In the genomic region with DNA sequence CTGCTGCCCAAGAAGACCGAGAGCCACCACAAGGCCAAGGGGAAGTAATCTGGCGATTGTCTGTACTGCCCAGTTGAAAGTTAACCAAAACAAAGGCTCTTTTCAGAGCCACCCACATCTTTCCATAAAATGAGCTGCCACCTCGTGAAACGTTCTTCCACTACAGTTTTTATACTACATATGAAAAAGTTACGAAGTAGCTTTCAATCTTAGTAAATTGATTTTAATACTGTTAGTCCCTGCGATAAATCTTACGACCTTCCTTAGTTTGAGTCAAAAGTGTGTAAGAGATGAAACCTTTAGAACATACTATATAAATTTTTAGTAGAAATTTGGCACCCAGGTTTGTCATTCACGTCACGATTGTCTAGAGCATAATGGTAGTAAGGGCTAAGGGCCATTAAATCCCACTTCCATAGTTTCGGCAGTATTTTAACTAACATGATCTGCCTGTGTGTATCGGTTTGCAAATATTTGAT, we compare ENCODE assay signal across 8 mouse cellular contexts. TPM values are rescaled to one million over a fixed set of nuclear protein-coding genes. Genes with fewer than 3 reads are reported as not detected.
DNase-seq lines count a peak whose midpoint lies in the region; ATAC-seq and TF ChIP-seq lines count a peak whose summit lies in the region.

No protein-coding gene starts in this region.

- peak overlapping the region; percentile 98 for H3K27ac ChIP-seq in heart, embryonic 10.5 days
- peak overlapping the region; percentile 100 for H3K27ac ChIP-seq in liver, embryonic 12.5 days
- peak overlapping the region; percentile 90 for H3K27ac ChIP-seq in stomach, postnatal 0 days (replicated peaks)

- 2% methylated on average over 11 of the region's 11 CpGs for WGBS in heart, embryonic 10.5 days
- under 1% methylated on average over 11 of the region's 11 CpGs for WGBS in liver, embryonic 12.5 days (ENCODE audit: insufficient replicate concordance)
- 1% methylated on average over 11 of the region's 11 CpGs for WGBS in stomach, postnatal 0 days

- TF ChIP-seq EP300 in stomach, postnatal 0 days (optimal IDR thresholded peaks at IDR 0.05), result no peak

- peak overlapping the region; percentile 64 for H3K4me2 ChIP-seq in liver, embryonic 12.5 days
- H3K4me2 ChIP-seq in stomach, postnatal 0 days (replicated peaks; ENCODE audit: low read depth), result peak overlapping the region; percentile 55

- H3K4me3 ChIP-seq in heart, embryonic 10.5 days, result peak overlapping the region; percentile 55
- peak overlapping the region; percentile 65 for H3K4me3 ChIP-seq in E14TG2a.4 (replicated peaks; ENCODE audit: low read length)
- peak overlapping the region; percentile 66 for H3K4me3 ChIP-seq in erythroblast, embryonic 14.5 days (replicated peaks)
- H3K4me3 ChIP-seq in liver, embryonic 12.5 days, result peak overlapping the region; percentile 45
- H3K4me3 ChIP-seq in stomach, postnatal 0 days (ENCODE audit: low read depth, low read length), result peak overlapping the region; percentile 31

- H3K9ac ChIP-seq in liver, embryonic 12.5 days, result peak overlapping the region; percentile 82
- H3K9ac ChIP-seq in stomach, postnatal 0 days (ENCODE audit: low read length), result peak overlapping the region; percentile 18; the same call in 1 of the 2 replicates

- peak; percentile 7; the same call in 1 of the 2 replicates for ATAC-seq in liver, embryonic 12.5 days
- no peak for ATAC-seq in stomach, postnatal 0 days (ENCODE audit: low FRiP score, low TSS enrichment)
- ATAC-seq in frontal cortex, adult (ENCODE audit: low TSS enrichment), result no peak

- H3K27me3 ChIP-seq in heart, embryonic 10.5 days (ENCODE audit: insufficient read depth, poor library complexity, severe bottlenecking), result no peaks in the 10 kb centered on the region
- no peaks in the 10 kb centered on the region for H3K27me3 ChIP-seq in E14TG2a.4 (ENCODE audit: insufficient read depth, low read length)
- H3K27me3 ChIP-seq in erythroblast, embryonic 14.5 days (ENCODE audit: control insufficient read depth), result no peaks in the 10 kb centered on the region
- H3K27me3 ChIP-seq in liver, embryonic 12.5 days (replicated peaks), result no peaks in the 10 kb centered on the region
- no peaks in the 10 kb centered on the region for H3K27me3 ChIP-seq in stomach, postnatal 0 days (ENCODE audit: control insufficient read depth, insufficient read depth, low read length)

- no peak for DNase-seq in heart, embryonic 10.5 days (ENCODE audit: low spot score)
- no peak for DNase-seq in heart, postnatal 4 days
- DNase-seq in stomach, postnatal 0 days (ENCODE audit: low spot score), result no peak
- DNase-seq in kidney, adult 18-20 months, result no peak

- H3K9me3 ChIP-seq in heart, embryonic 10.5 days, result no peaks in the 10 kb centered on the region
- H3K9me3 ChIP-seq in E14TG2a.4 (ENCODE audit: low read length), result no peaks in the 10 kb centered on the region
- no peaks in the 10 kb centered on the region for H3K9me3 ChIP-seq in erythroblast, embryonic 14.5 days (ENCODE audit: control insufficient read depth, low read length)
- no peaks in the 10 kb centered on the region for H3K9me3 ChIP-seq in liver, embryonic 12.5 days (replicated peaks)
- H3K9me3 ChIP-seq in stomach, postnatal 0 days (ENCODE audit: control insufficient read depth, low read length), result no peaks in the 10 kb centered on the region

- no peaks in the 10 kb centered on the region for H3K36me3 ChIP-seq in heart, embryonic 10.5 days
- H3K36me3 ChIP-seq in E14TG2a.4 (ENCODE audit: insufficient read depth, low read length), result no peaks in the 10 kb centered on the region
- peaks cover 4% of the 10 kb centered on the region for H3K36me3 ChIP-seq in erythroblast, embryonic 14.5 days (ENCODE audit: control insufficient read depth)
- no peaks in the 10 kb centered on the region for H3K36me3 ChIP-seq in liver, embryonic 12.5 days
- H3K36me3 ChIP-seq in stomach, postnatal 0 days (ENCODE audit: control insufficient read depth, insufficient read depth, low read length), result no peaks in the 10 kb centered on the region

- H3K4me1 ChIP-seq in heart, embryonic 10.5 days, result peaks cover 16% of the 10 kb centered on the region
- H3K4me1 ChIP-seq in E14TG2a.4 (replicated peaks; ENCODE audit: low read depth, low read length), result peaks cover 46% of the 10 kb centered on the region
- peaks cover 70% of the 10 kb centered on the region for H3K4me1 ChIP-seq in erythroblast, embryonic 14.5 days (ENCODE audit: control insufficient read depth)
- peaks cover 58% of the 10 kb centered on the region for H3K4me1 ChIP-seq in liver, embryonic 12.5 days
- no peaks in the 10 kb centered on the region for H3K4me1 ChIP-seq in stomach, postnatal 0 days (replicated peaks; ENCODE audit: control insufficient read depth, insufficient read depth)

- no peak for TF ChIP-seq CTCF in E14TG2a.4 (conservative IDR thresholded peaks at IDR 0.05; ENCODE audit: low read length)
- TF ChIP-seq CTCF in stomach, postnatal 0 days (IDR thresholded peaks at IDR 0.05; ENCODE audit: low read depth), result no peak; the same call in 1 of the 2 replicates

RNA-seq across cellular contexts. Expression of a gene that starts 0.6 kb away (rescaled TPM):
- 2.6 and 3.2 TPM in 2 replicates for polyA plus RNA-seq in heart, embryonic 10.5 days (2016; fragmentation: Nextera tagmentation; extraction: Ambion mirVana)
- 100 to 1,000 TPM; 568 to 625 TPM for total RNA-seq in heart, postnatal 4 days (2021)
- polyA plus RNA-seq in erythroblast, embryonic 14.5 days (2012), result 6.2 and 23.6 TPM in 2 replicates
- polyA plus RNA-seq in liver, embryonic 12.5 days (2016; fragmentation: Nextera tagmentation; extraction: Ambion mirVana), result 15.2 and 16.6 TPM in 2 replicates
- 3.9 and 6.7 TPM in 2 replicates for polyA plus RNA-seq in stomach, postnatal 0 days (2015; fragmentation: Nextera tagmentation; extraction: Ambion mirVana)

RNA-seq across cellular contexts. Expression of a gene that starts 0.6 kb away (rescaled TPM):
- polyA plus RNA-seq in heart, embryonic 10.5 days (2016; fragmentation: Nextera tagmentation; extraction: Ambion mirVana), result 16.1 and 23.3 TPM in 2 replicates
- 100 to 1,000 TPM; 424 to 425 TPM for total RNA-seq in heart, postnatal 4 days (2021)
- 9.1 and 22.3 TPM in 2 replicates for polyA plus RNA-seq in erythroblast, embryonic 14.5 days (2012)
- polyA plus RNA-seq in liver, embryonic 12.5 days (2016; fragmentation: Nextera tagmentation; extraction: Ambion mirVana), result 70.3 TPM in 2 replicates
- polyA plus RNA-seq in stomach, postnatal 0 days (2015; fragmentation: Nextera tagmentation; extraction: Ambion mirVana), result 7.3 and 15.7 TPM in 2 replicates

RNA-seq across cellular contexts. Expression of a gene that starts 5.0 kb away (rescaled TPM):
- 1.4 and 2.9 TPM in 2 replicates for polyA plus RNA-seq in heart, embryonic 10.5 days (2016; fragmentation: Nextera tagmentation; extraction: Ambion mirVana)
- total RNA-seq in heart, postnatal 4 days (2021), result 100 to 1,000 TPM; 281 to 294 TPM
- polyA plus RNA-seq in erythroblast, embryonic 14.5 days (2012), result 5.4 and 12.1 TPM in 2 replicates
- polyA plus RNA-seq in liver, embryonic 12.5 days (2016; fragmentation: Nextera tagmentation; extraction: Ambion mirVana), result 4.6 and 5.5 TPM in 2 replicates
- 0.40 and 0.91 TPM in 2 replicates for polyA plus RNA-seq in stomach, postnatal 0 days (2015; fragmentation: Nextera tagmentation; extraction: Ambion mirVana)

RNA-seq across cellular contexts. Expression of a gene that starts 5.3 kb away (rescaled TPM):
- polyA plus RNA-seq in heart, embryonic 10.5 days (2016; fragmentation: Nextera tagmentation; extraction: Ambion mirVana), result 3.4 and 4.4 TPM in 2 replicates
- 100 to 1,000 TPM; 312 to 320 TPM for total RNA-seq in heart, postnatal 4 days (2021)
- polyA plus RNA-seq in erythroblast, embryonic 14.5 days (2012), result 4.5 and 11.8 TPM in 2 replicates
- 4.5 and 5.7 TPM in 2 replicates for polyA plus RNA-seq in liver, embryonic 12.5 days (2016; fragmentation: Nextera tagmentation; extraction: Ambion mirVana)
- 0.46 and 2.0 TPM in 2 replicates for polyA plus RNA-seq in stomach, postnatal 0 days (2015; fragmentation: Nextera tagmentation; extraction: Ambion mirVana)

RNA-seq across cellular contexts. Expression of a gene that starts 6.1 kb away (rescaled TPM):
- polyA plus RNA-seq in heart, embryonic 10.5 days (2016; fragmentation: Nextera tagmentation; extraction: Ambion mirVana), result 4.2 and 4.4 TPM in 2 replicates
- total RNA-seq in heart, postnatal 4 days (2021), result 100 to 1,000 TPM; 252 to 264 TPM
- polyA plus RNA-seq in erythroblast, embryonic 14.5 days (2012), result 3.8 and 7.0 TPM in 2 replicates
- polyA plus RNA-seq in liver, embryonic 12.5 days (2016; fragmentation: Nextera tagmentation; extraction: Ambion mirVana), result 4.8 and 6.7 TPM in 2 replicates
- 1.2 and 1.8 TPM in 2 replicates for polyA plus RNA-seq in stomach, postnatal 0 days (2015; fragmentation: Nextera tagmentation; extraction: Ambion mirVana)
